10 mouse cellular contexts compared by ENCODE assay signal in genomic region chr12:20845297-20845696, GRCm38 (mm10).
DNase-seq lines count a peak whose midpoint lies in the region; ATAC-seq and TF ChIP-seq lines count a peak whose summit lies in the region.
"Had no signal": no experiment of that assay in that cellular context is flagged by ENCODE, and none has a peak within 500 bp of the region (broad histone marks: within the 10 kb centered on the region; RNA-seq: fewer than 3 reads in every experiment).

No protein-coding gene starts in this region.

- no peak overlapping the region for H3K27ac ChIP-seq in heart, embryonic 13.5 days (replicated peaks)
- H3K27ac ChIP-seq in ES-E14 (ENCODE audit: insufficient read depth, low read depth, low read length, poor library complexity, severe bottlenecking), result no peak overlapping the region; the same call in 1 of the 2 replicates
- no peak overlapping the region for H3K27ac ChIP-seq in hindbrain, embryonic 12.5 days
- H3K27ac ChIP-seq in midbrain, embryonic 13.5 days, result no peak overlapping the region
- H3K27ac ChIP-seq: liver, embryonic 12.5 days had no signal

- H3K4me2 ChIP-seq in heart, embryonic 13.5 days, result peak overlapping the region; percentile 36
- 0 out of 2 replicates have a peak overlapping the region, but pooled peaks have one; percentile 13 for H3K4me2 ChIP-seq in hindbrain, embryonic 12.5 days (replicated peaks)
- no peak overlapping the region for H3K4me2 ChIP-seq in midbrain, embryonic 13.5 days (replicated peaks)
- H3K4me2 ChIP-seq: liver, embryonic 12.5 days had no signal

- in situ Hi-C loops in ES-E14 (cut with MboI; ENCODE audit: low sequenced_read_pairs in 2 of 2, unreplicated experiment in 2 of 2), result no loop called here

- H3K4me3 ChIP-seq in heart, embryonic 13.5 days, result no peak overlapping the region
- no peak overlapping the region; a peak in 1 of 4 replicates for H3K4me3 ChIP-seq in ES-E14 (ENCODE audit: insufficient read depth in 1 of 2, low read depth in 1 of 2, low read length in 2 of 2, poor library complexity in 1 of 2, severe bottlenecking in 1 of 2)
- H3K4me3 ChIP-seq in hindbrain, embryonic 12.5 days, result peak overlapping the region; percentile 5; the same call in 1 of the 2 replicates
- H3K4me3 ChIP-seq in midbrain, embryonic 13.5 days (replicated peaks), result peak overlapping the region; percentile 22
- H3K4me3 ChIP-seq: liver, embryonic 12.5 days; myocyte had no signal

- ATAC-seq in heart, embryonic 13.5 days (ENCODE audit: extremely low read depth, insufficient number of reproducible peaks, low FRiP score, low TSS enrichment), result no peak
- no peak for ATAC-seq in hindbrain, embryonic 12.5 days (ENCODE audit: low FRiP score)
- no peak for ATAC-seq in midbrain, embryonic 13.5 days
- ATAC-seq: liver, embryonic 12.5 days had no signal

- no peak for DNase-seq in heart, adult 8-10 months (ENCODE audit: low spot score)
- peak; percentile 3 for DNase-seq in ES-E14 (ENCODE audit: low read depth, low spot score)
- DNase-seq in layer of hippocampus, adult 18-20 months (ENCODE audit: low spot score in 2 of 2), result no peak
- no peak for DNase-seq in liver
- no peak for DNase-seq in B cell, adult 2 months

- H3K9me3 ChIP-seq in heart, embryonic 13.5 days, result peaks cover 48% of the 10 kb centered on the region
- H3K9me3 ChIP-seq in ES-E14 (ENCODE audit: control insufficient read depth, insufficient read depth, low read depth, low read length), result peaks cover 5% of the 10 kb centered on the region; the same call in 1 of the 2 replicates
- peaks cover 35% of the 10 kb centered on the region for H3K9me3 ChIP-seq in hindbrain, embryonic 12.5 days (replicated peaks)
- peaks cover 55% of the 10 kb centered on the region for H3K9me3 ChIP-seq in midbrain, embryonic 13.5 days

- no peaks in the 10 kb centered on the region for H3K4me1 ChIP-seq in heart, embryonic 13.5 days
- H3K4me1 ChIP-seq in ES-E14 (ENCODE audit: control insufficient read depth in 2 of 2, insufficient read depth in 2 of 2, low read length in 2 of 2, poor library complexity in 1 of 2), result no peaks in the 10 kb centered on the region
- no peaks in the 10 kb centered on the region for H3K4me1 ChIP-seq in hindbrain, embryonic 12.5 days
- no peaks in the 10 kb centered on the region for H3K4me1 ChIP-seq in midbrain, embryonic 13.5 days (replicated peaks)
- H3K4me1 ChIP-seq: liver, embryonic 12.5 days had no signal

- no peaks in the 10 kb centered on the region for H3K27me3 ChIP-seq in heart, embryonic 13.5 days (replicated peaks)
- no peaks in the 10 kb centered on the region for H3K27me3 ChIP-seq in hindbrain, embryonic 12.5 days
- no peaks in the 10 kb centered on the region for H3K27me3 ChIP-seq in midbrain, embryonic 13.5 days
- H3K27me3 ChIP-seq: liver, embryonic 12.5 days had no signal

- H3K9ac ChIP-seq in heart, embryonic 13.5 days, result no peak overlapping the region
- H3K9ac ChIP-seq in ES-E14 (ENCODE audit: insufficient read depth, low read depth, low read length, poor library complexity, severe bottlenecking), result no peak overlapping the region
- no peak overlapping the region for H3K9ac ChIP-seq in hindbrain, embryonic 12.5 days
- no peak overlapping the region for H3K9ac ChIP-seq in midbrain, embryonic 13.5 days (replicated peaks)
- H3K9ac ChIP-seq: liver, embryonic 12.5 days had no signal

- no peaks in the 10 kb centered on the region for H3K36me3 ChIP-seq in heart, embryonic 13.5 days
- H3K36me3 ChIP-seq in ES-E14 (ENCODE audit: control insufficient read depth, insufficient read depth, low read length, poor library complexity, severe bottlenecking), result no peaks in the 10 kb centered on the region
- no peaks in the 10 kb centered on the region for H3K36me3 ChIP-seq in hindbrain, embryonic 12.5 days
- no peaks in the 10 kb centered on the region for H3K36me3 ChIP-seq in midbrain, embryonic 13.5 days
- H3K36me3 ChIP-seq: liver, embryonic 12.5 days had no signal

- 45% methylated on average over 17 of the region's 17 CpGs for WGBS in heart, embryonic 13.5 days
- WGBS in hindbrain, embryonic 12.5 days, result 59% methylated on average over 17 of the region's 17 CpGs
- 49% methylated on average over 17 of the region's 17 CpGs for WGBS in midbrain, embryonic 13.5 days

TF ChIP-seq in ES-E14, 5 proteins besides CTCF, POLR2A, EP300 and RAD21:
- TF ChIP-seq CHD2 (IDR thresholded peaks at IDR 0.05; ENCODE audit: low read depth, low read length) (no peak), MAFK (IDR thresholded peaks at IDR 0.05; ENCODE audit: insufficient read depth, low read depth, low read length) (no peak), HCFC1 (IDR thresholded peaks at IDR 0.05; ENCODE audit: borderline replicate concordance, insufficient read depth, low read length) (no peak), ZNF384 (IDR thresholded peaks at IDR 0.05; ENCODE audit: low read depth, low read length) (no peak), ZC3H11A (IDR thresholded peaks at IDR 0.05; ENCODE audit: borderline replicate concordance, low read depth, low read length) (no peak)

Comparison
In these comparisons a context has a peak if more than half of its experiments do, and no peak if none do; other contexts are left out.
1. H3K4me3 ChIP-seq: peak in hindbrain, embryonic 12.5 days (single experiment) and midbrain, embryonic 13.5 days (single experiment); none in heart, embryonic 13.5 days (single experiment) and ES-E14 (0 of 2).